Comparison of ENCODE assay signal across 9 mouse cellular contexts in the genomic region with DNA sequence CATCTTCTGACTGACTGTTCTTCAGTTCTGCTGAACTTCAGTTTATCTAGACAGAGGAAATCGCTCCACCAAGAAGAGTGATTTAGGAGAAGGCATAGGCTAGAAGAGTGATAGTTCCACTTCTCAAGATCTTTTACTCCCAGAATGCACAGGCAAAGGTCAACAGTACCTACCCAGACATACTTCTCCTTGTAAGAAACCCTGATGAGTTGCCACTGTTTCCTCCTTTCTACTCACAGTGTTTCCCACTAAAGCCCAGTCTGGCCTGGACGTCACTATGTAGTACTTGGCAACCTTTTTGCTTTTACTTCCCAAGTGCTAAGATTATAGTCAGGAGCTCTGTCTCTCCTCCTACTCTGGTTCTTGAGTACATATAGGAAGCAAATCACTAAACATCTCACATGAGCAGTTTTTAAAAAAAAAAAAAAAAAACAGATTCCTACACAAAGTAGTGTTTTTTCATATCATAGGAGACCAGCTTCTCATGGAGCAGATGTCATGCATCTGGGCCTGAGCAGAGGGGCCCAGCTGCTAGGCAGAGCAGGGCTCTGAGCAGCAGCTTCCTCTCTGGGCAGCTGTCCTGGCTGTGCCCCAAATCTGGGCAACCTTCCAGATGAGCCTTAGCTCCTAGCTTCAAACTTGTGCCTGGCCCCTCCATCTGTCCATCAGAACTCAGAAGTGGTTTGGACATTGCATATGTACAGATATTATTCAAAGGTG. TPM values are rescaled to one million over a fixed set of nuclear protein-coding genes. Genes with fewer than 3 reads are reported as not detected.
A peak's percentile ranks its signal among the peaks of the same experiment; 100 is the strongest.
DNase-seq lines count a peak whose midpoint lies in the region; ATAC-seq and TF ChIP-seq lines count a peak whose summit lies in the region.
"Had no signal": no experiment of that assay in that cellular context is flagged by ENCODE, and none has a peak within 500 bp of the region (broad histone marks: within the 10 kb centered on the region; RNA-seq: fewer than 3 reads in every experiment).

No protein-coding gene starts in this region.

- H3K4me1 ChIP-seq in lung, postnatal 0 days (ENCODE audit: insufficient read depth, low read depth, low read length): no peaks in the 10 kb centered on the region
- H3K4me1 ChIP-seq in midbrain, postnatal 0 days (ENCODE audit: insufficient read depth, low read length): no peaks in the 10 kb centered on the region

- no peaks in the 10 kb centered on the region for H3K9me3 ChIP-seq in lung, postnatal 0 days (ENCODE audit: low read length)
- no peaks in the 10 kb centered on the region for H3K9me3 ChIP-seq in midbrain, postnatal 0 days (ENCODE audit: low read length)

- TF ChIP-seq EP300 in lung, postnatal 0 days (IDR thresholded peaks at IDR 0.05): no peak

- no peak for TF ChIP-seq CTCF in lung, postnatal 0 days (IDR thresholded peaks at IDR 0.05)
- TF ChIP-seq CTCF in midbrain, postnatal 0 days (IDR thresholded peaks at IDR 0.05): no peak

- no peak overlapping the region for H3K4me3 ChIP-seq in lung, postnatal 0 days (ENCODE audit: low read depth, low read length)
- H3K4me3 ChIP-seq in midbrain, postnatal 0 days (ENCODE audit: low read depth, low read length): no peak overlapping the region

- 60% methylated on average over 2 of the region's 2 CpGs for WGBS in lung, postnatal 0 days
- WGBS in midbrain, postnatal 0 days: 82% methylated on average over 2 of the region's 2 CpGs

- peak; percentile 63 to 73 for DNase-seq in cerebellum, postnatal 10 days
- DNase-seq in cerebellum, adult 18-20 months: no peak
- DNase-seq in lung, postnatal 0 days (ENCODE audit: low spot score): peak; percentile 15
- no peak for DNase-seq in lung, postnatal 25 days (ENCODE audit: low spot score)
- peak; percentile 21 for DNase-seq in gastrocnemius, postnatal 25 days
- peak; percentile 57 for DNase-seq in midbrain, postnatal 0 days (ENCODE audit: low spot score)
- no peak for DNase-seq in spleen, adult 12 weeks (ENCODE audit: low spot score)
- no peak for DNase-seq in urinary bladder, postnatal 14 days (ENCODE audit: low spot score)

- ATAC-seq in lung, postnatal 0 days: no peak
- ATAC-seq in midbrain, postnatal 0 days (ENCODE audit: low FRiP score): no peak; the same call in 1 of the 2 replicates

- H3K27me3 ChIP-seq in lung, postnatal 0 days (replicated peaks; ENCODE audit: insufficient read depth, low read length): no peaks in the 10 kb centered on the region
- H3K27me3 ChIP-seq in midbrain, postnatal 0 days (ENCODE audit: insufficient read depth, low read length): no peaks in the 10 kb centered on the region

- H3K36me3 ChIP-seq in lung, postnatal 0 days (ENCODE audit: insufficient read depth, low read length): no peaks in the 10 kb centered on the region
- no peaks in the 10 kb centered on the region for H3K36me3 ChIP-seq in midbrain, postnatal 0 days (ENCODE audit: insufficient read depth, low read length)

- no peak overlapping the region for H3K9ac ChIP-seq in lung, postnatal 0 days (replicated peaks; ENCODE audit: low read depth)
- no peak overlapping the region for H3K9ac ChIP-seq in midbrain, postnatal 0 days (replicated peaks; ENCODE audit: low read length, poor library complexity, severe bottlenecking)

- no peak overlapping the region for H3K4me2 ChIP-seq in lung, postnatal 0 days (replicated peaks; ENCODE audit: low read depth, low read length)
- no peak overlapping the region for H3K4me2 ChIP-seq in midbrain, postnatal 0 days (ENCODE audit: low read depth, low read length, poor library complexity, severe bottlenecking)

- H3K27ac ChIP-seq in lung, postnatal 0 days (ENCODE audit: low read length): no peak overlapping the region
- H3K27ac ChIP-seq in midbrain, postnatal 0 days (ENCODE audit: low read depth, low read length): no peak overlapping the region

RNA-seq across cellular contexts. Expression of gene Tespa1, which starts 8.4 kb away (rescaled TPM):
- polyA plus RNA-seq in lung, postnatal 0 days (2015; fragmentation: Nextera tagmentation; extraction: Ambion mirVana): 0.35 and 0.68 TPM in 2 replicates
- under 1 TPM in 1 of 2 experiments, not detected in 1; 0.96 TPM for total RNA-seq in gastrocnemius, postnatal 25 days (2021)
- total RNA-seq in midbrain, postnatal 0 days (2014; rRNA removed): not detected in 2 replicates
- polyA plus RNA-seq in midbrain, postnatal 0 days (2015; fragmentation: Nextera tagmentation; extraction: Ambion mirVana): not detected in 2 replicates

RNA-seq across cellular contexts. Expression of gene Neurod4, which starts 34.2 kb away (rescaled TPM):
- polyA plus RNA-seq in lung, postnatal 0 days (2015; fragmentation: Nextera tagmentation; extraction: Ambion mirVana): not detected in 2 replicates
- not detected for total RNA-seq in gastrocnemius, postnatal 25 days (2021)
- total RNA-seq in midbrain, postnatal 0 days (2014; rRNA removed): 0.47 and 0.77 TPM in 2 replicates
- 0.12 and 0.52 TPM in 2 replicates for polyA plus RNA-seq in midbrain, postnatal 0 days (2015; fragmentation: Nextera tagmentation; extraction: Ambion mirVana)
- polyA plus RNA-seq: intestine, embryonic 14.5 days had no signal

Comparison
In these comparisons a context has a peak if more than half of its experiments do, and no peak if none do; other contexts are left out.
1. DNase-seq: peak in cerebellum, postnatal 10 days (2 of 2), lung, postnatal 0 days (single experiment), gastrocnemius, postnatal 25 days (single experiment) and midbrain, postnatal 0 days (single experiment); none in cerebellum, adult 18-20 months (0 of 2), lung, postnatal 25 days (single experiment), spleen, adult 12 weeks (single experiment) and urinary bladder, postnatal 14 days (single experiment).